Mouse (Mus musculus): Measurements from ENCODE around the gene Slc17a3. TPM values are rescaled to one million over a fixed set of nuclear protein-coding genes. Genes with fewer than 3 reads are reported as not detected.

Gene Slc17a3
- polyA plus RNA-seq (2012; rRNA removed) (0.20 and 0.29 TPM in 2 replicates), polyA plus RNA-seq (2014; fragmentation: Nextera tagmentation; extraction: Ambion mirVana) (0.39 and 0.44 TPM in 2 replicates)

- WGBS = 74% methylated on average over 2 of the region's 2 CpGs
- no peak within 1 kb of the TSS for H3K27ac ChIP-seq (replicated peaks; ENCODE audit: low read depth, low read length)
- no peak for ATAC-seq (ENCODE audit: low FRiP score, low read depth)
- no peaks in the 10 kb centered on the region for H3K27me3 ChIP-seq (ENCODE audit: control insufficient read depth, insufficient read depth, low read length)
- H3K4me2 ChIP-seq (replicated peaks; ENCODE audit: low read depth, low read length, severe bottlenecking) = no peak within 1 kb of the TSS
- no peak for TF ChIP-seq POLR2A (IDR thresholded peaks at IDR 0.05; ENCODE audit: borderline replicate concordance, extremely low read depth, insufficient read depth, insufficient read length)
- H3K4me3 ChIP-seq (replicated peaks; ENCODE audit: low read length) = no peak within 1 kb of the TSS
- H3K4me1 ChIP-seq (ENCODE audit: control insufficient read depth, insufficient read depth, low read length) = 0 out of 2 replicates have a peak, but pooled peaks cover 3% of the 10 kb centered on the region
- no peak for DNase-seq (ENCODE audit: low spot score)
- no peaks in the 10 kb centered on the region for H3K36me3 ChIP-seq (ENCODE audit: control insufficient read depth, insufficient read depth, low read length)
- no peaks in the 10 kb centered on the region for H3K9me3 ChIP-seq (ENCODE audit: control insufficient read depth, low read length)
- no peak within 1 kb of the TSS for H3K9ac ChIP-seq (ENCODE audit: low read depth, low read length, severe bottlenecking)
Measured at GRCm38 (mm10) chr13:23839308-23839707, at the start of gene Slc17a3. TSS of gene Slc17a3 (plus strand) at chr13:23839434.

GRCm38 (mm10) chr13:23792520-23792919, 46.7 kb upstream of the Slc17a3 start:
- peak; percentile 62; the same call in 1 of the 2 replicates for ATAC-seq (ENCODE audit: low FRiP score, low read depth)
- 45% methylated on average over 2 of the region's 2 CpGs for WGBS

GRCm38 (mm10) chr13:23799405-23799804, 39.8 kb upstream of the Slc17a3 start:
- ATAC-seq (ENCODE audit: low FRiP score, low read depth) (no peak), DNase-seq (ENCODE audit: low spot score) (no peak)
- no peaks in the 10 kb centered on the region for H3K27me3 ChIP-seq (ENCODE audit: control insufficient read depth, insufficient read depth, low read length)
- no peak for TF ChIP-seq POLR2A (IDR thresholded peaks at IDR 0.05; ENCODE audit: borderline replicate concordance, extremely low read depth, insufficient read depth, insufficient read length)
- H3K36me3 ChIP-seq (ENCODE audit: control insufficient read depth, insufficient read depth, low read length) = no peaks in the 10 kb centered on the region
- H3K4me2 ChIP-seq (replicated peaks; ENCODE audit: low read depth, low read length, severe bottlenecking) = no peak overlapping the region
- H3K4me1 ChIP-seq (ENCODE audit: control insufficient read depth, insufficient read depth, low read length) = no peaks in the 10 kb centered on the region
- no peaks in the 10 kb centered on the region for H3K9me3 ChIP-seq (ENCODE audit: control insufficient read depth, low read length)
- WGBS = 67% methylated on average over 5 of the region's 5 CpGs
- no peak overlapping the region for H3K9ac ChIP-seq (ENCODE audit: low read depth, low read length, severe bottlenecking)
- no peak overlapping the region for H3K27ac ChIP-seq (replicated peaks; ENCODE audit: low read depth, low read length)
- no peak overlapping the region for H3K4me3 ChIP-seq (replicated peaks; ENCODE audit: low read length)

More at GRCm38 (mm10) chr13:23792520-23792919, 46.7 kb upstream of the Slc17a3 start:
- Histone ChIP-seq H3K27ac (replicated peaks; ENCODE audit: low read depth, low read length) (no peak overlapping the region), H3K4me2 (replicated peaks; ENCODE audit: low read depth, low read length, severe bottlenecking) (no peak overlapping the region), H3K27me3 (ENCODE audit: control insufficient read depth, insufficient read depth, low read length) (no peaks in the 10 kb centered on the region), H3K4me1 (ENCODE audit: control insufficient read depth, insufficient read depth, low read length) (no peaks in the 10 kb centered on the region), H3K9me3 (ENCODE audit: control insufficient read depth, low read length) (no peaks in the 10 kb centered on the region), H3K9ac (ENCODE audit: low read depth, low read length, severe bottlenecking) (no peak overlapping the region), H3K36me3 (ENCODE audit: control insufficient read depth, insufficient read depth, low read length) (no peaks in the 10 kb centered on the region), H3K4me3 (replicated peaks; ENCODE audit: low read length) (no peak overlapping the region)
- TF ChIP-seq POLR2A (IDR thresholded peaks at IDR 0.05; ENCODE audit: borderline replicate concordance, extremely low read depth, insufficient read depth, insufficient read length) = no peak
- DNase-seq (ENCODE audit: low spot score) = peak; percentile 80

- no peak overlapping the region for H3K27ac ChIP-seq (replicated peaks; ENCODE audit: low read depth, low read length)
- no peaks in the 10 kb centered on the region for H3K9me3 ChIP-seq (ENCODE audit: control insufficient read depth, low read length)
- no peak for TF ChIP-seq POLR2A (IDR thresholded peaks at IDR 0.05; ENCODE audit: borderline replicate concordance, extremely low read depth, insufficient read depth, insufficient read length)
- H3K36me3 ChIP-seq (ENCODE audit: control insufficient read depth, insufficient read depth, low read length) = no peaks in the 10 kb centered on the region
- 75% methylated on average over 2 of the region's 2 CpGs for WGBS
- H3K4me1 ChIP-seq (ENCODE audit: control insufficient read depth, insufficient read depth, low read length) = no peaks in the 10 kb centered on the region
- no peak overlapping the region for H3K4me3 ChIP-seq (replicated peaks; ENCODE audit: low read length)
- DNase-seq (ENCODE audit: low spot score) (no peak), ATAC-seq (ENCODE audit: low FRiP score, low read depth) (no peak)
- H3K4me2 ChIP-seq (replicated peaks; ENCODE audit: low read depth, low read length, severe bottlenecking) = no peak overlapping the region
- no peak overlapping the region for H3K9ac ChIP-seq (ENCODE audit: low read depth, low read length, severe bottlenecking)
- H3K27me3 ChIP-seq (ENCODE audit: control insufficient read depth, insufficient read depth, low read length) = no peaks in the 10 kb centered on the region
Measured at GRCm38 (mm10) chr13:23804532-23804931, 34.7 kb upstream of the Slc17a3 start.

- Histone ChIP-seq H3K4me2 (replicated peaks; ENCODE audit: low read depth, low read length, severe bottlenecking) (no peak within 1 kb of the TSS), H3K27ac (replicated peaks; ENCODE audit: low read depth, low read length) (no peak within 1 kb of the TSS), H3K9me3 (ENCODE audit: control insufficient read depth, low read length) (no peaks in the 10 kb centered on the region), H3K36me3 (ENCODE audit: control insufficient read depth, insufficient read depth, low read length) (no peaks in the 10 kb centered on the region), H3K27me3 (ENCODE audit: control insufficient read depth, insufficient read depth, low read length) (no peaks in the 10 kb centered on the region), H3K9ac (ENCODE audit: low read depth, low read length, severe bottlenecking) (no peak within 1 kb of the TSS), H3K4me3 (replicated peaks; ENCODE audit: low read length) (no peak within 1 kb of the TSS), H3K4me1 (ENCODE audit: control insufficient read depth, insufficient read depth, low read length) (no peaks in the 10 kb centered on the region)
- no peak for TF ChIP-seq POLR2A (IDR thresholded peaks at IDR 0.05; ENCODE audit: borderline replicate concordance, extremely low read depth, insufficient read depth, insufficient read length)
- WGBS = 86% methylated on average over 15 of the region's 15 CpGs
- DNase-seq (ENCODE audit: low spot score) (no peak), ATAC-seq (ENCODE audit: low FRiP score, low read depth) (no peak)
Measured at GRCm38 (mm10) chr13:23806422-23807052, 32.7 kb upstream of the Slc17a3 start, which contains the start of gene Slc17a2. TSS of gene Slc17a2 (plus strand) at chr13:23806993.

Measured in limb, embryonic 14.5 days (tissue).